Mouse (Mus musculus) embryonic fibroblast, embryonic 13.5 days (primary cell): ENCODE results near the gene Dnmbp. TPM values are rescaled to one million over a fixed set of nuclear protein-coding genes. Genes with fewer than 3 reads are reported as not detected.

Source experiments
- H3K27ac ChIP-seq: 2 replicates; pipeline ENCODE4 v1.5.1; 2012; ENCODE audit warnings: low read length, control low read depth, inconsistent platforms; ENCODE audit not compliant: insufficient read depth
- H3K4me1 ChIP-seq: 2 replicates; pipeline ENCODE4 v1.6.1; 2011; ENCODE audit warnings: low read length; ENCODE audit not compliant: control insufficient read depth, insufficient read depth
- H3K4me3 ChIP-seq: 2 replicates; pipeline ENCODE4 v1.5.1; 2011; ENCODE audit warnings: mild to moderate bottlenecking, control low read depth, low read length; ENCODE audit not compliant: insufficient read depth
- CTCF ChIP-seq: IDR thresholded peaks from 2 replicates; pipeline ENCODE4 v1.5.1; 2011; ENCODE audit warnings: mild to moderate bottlenecking, control low read depth, low read length, moderate library complexity, borderline replicate concordance; ENCODE audit not compliant: insufficient read depth
- POLR2A ChIP-seq: IDR thresholded peaks from 2 replicates; pipeline ENCODE4 v1.6.1; 2011; ENCODE audit warnings: low read depth, mild to moderate bottlenecking, control low read depth, low read length, moderate library complexity
- polyA plus RNA-seq: library from polyadenylated mRNA; stranded (reverse); fragments of >200 nt; gene quantifications from 2 replicates; pipeline ENCODE4 v1.2.4, GENCODE M21; 2011; ENCODE audit warnings: low read depth; ENCODE audit not compliant: missing spikeins, insufficient read length

Gene Dnmbp
- polyA plus RNA-seq, 1 experiment = 13.3 TPM

DNA sequence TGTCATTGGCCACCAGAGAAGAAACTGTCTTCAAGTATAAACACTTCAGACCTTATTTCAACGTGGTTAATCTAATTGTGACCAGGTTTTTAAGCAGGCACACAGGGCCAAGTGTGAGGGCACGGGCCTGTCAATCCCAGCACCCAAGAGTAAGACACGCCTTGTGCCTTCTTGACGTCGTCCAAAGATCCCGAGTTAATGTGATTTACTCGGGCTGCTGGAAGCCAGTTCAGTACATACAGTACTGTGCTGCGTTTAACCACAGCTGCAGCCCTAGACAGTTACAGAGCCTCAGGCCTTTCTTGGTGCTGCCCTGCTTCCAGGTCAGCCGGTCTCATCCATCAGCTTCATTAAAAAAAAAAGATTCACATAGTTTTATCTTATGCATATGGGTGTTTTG, 24.6 kb downstream of the Dnmbp start:
- H3K27ac ChIP-seq = no peak overlapping the region
- TF ChIP-seq CTCF (no peak), POLR2A (no peak)
- no peak overlapping the region for H3K4me3 ChIP-seq
- H3K4me1 ChIP-seq = peaks cover 20% of the 10 kb centered on the region; the same call in 1 of the 2 replicates

DNA sequence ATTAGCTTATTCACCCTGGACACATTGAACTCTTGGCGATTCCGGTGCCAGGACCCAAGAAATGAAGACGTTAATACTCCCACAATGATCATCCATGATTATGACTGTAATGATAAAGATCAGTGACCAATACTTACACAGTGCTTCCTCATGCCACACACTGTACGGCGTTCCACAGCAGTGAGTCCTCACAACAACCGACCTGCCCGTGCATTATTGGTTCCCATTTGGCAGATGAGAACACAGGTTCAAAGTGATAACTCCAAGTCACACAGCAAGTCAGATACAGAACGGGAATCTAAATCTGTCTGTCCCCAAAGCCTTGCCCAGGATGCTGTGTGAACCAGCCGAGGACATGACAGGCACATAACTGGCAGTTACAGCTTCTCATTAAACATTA, 25.0 kb downstream of the Dnmbp start:
- H3K4me3 ChIP-seq = no peak overlapping the region
- TF ChIP-seq POLR2A (no peak), CTCF (no peak)
- H3K4me1 ChIP-seq = peaks cover 20% of the 10 kb centered on the region; the same call in 1 of the 2 replicates
- H3K27ac ChIP-seq = no peak overlapping the region

DNA sequence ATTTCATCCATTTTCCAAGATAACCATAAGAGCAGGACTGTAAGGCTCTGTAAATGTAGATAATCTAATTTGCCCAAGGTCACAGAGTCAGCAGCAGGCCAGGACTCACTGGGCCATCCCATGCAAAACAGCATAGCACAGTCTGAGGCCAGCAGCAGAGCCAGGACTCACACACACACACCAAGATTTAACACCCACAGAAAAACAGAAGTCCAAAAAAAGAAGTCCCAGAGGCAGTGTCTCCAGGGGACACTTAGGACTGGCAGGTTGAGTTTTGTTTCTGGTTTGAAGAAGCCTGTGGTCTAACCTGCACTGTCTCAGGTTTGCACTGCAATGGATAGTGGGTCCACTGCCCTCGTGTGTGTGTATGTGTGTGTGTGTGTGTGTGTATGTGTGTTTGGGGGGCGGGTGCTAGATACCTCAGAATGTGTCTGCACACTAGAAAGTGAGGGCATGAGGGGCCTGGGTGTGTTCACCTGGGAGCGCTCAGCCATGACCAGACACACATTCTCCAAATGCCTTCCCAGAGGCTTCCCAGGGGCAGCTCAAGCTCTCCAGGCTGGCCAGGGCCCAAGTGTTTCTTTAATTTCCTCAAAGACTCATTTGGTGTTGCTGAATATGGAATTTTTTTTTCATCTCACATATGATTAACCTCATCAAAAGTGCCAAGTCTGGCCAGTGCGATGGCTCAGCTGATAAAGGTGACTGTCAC, 27.1 kb downstream of the Dnmbp start:
- TF ChIP-seq CTCF (no peak), POLR2A (no peak)

DNA sequence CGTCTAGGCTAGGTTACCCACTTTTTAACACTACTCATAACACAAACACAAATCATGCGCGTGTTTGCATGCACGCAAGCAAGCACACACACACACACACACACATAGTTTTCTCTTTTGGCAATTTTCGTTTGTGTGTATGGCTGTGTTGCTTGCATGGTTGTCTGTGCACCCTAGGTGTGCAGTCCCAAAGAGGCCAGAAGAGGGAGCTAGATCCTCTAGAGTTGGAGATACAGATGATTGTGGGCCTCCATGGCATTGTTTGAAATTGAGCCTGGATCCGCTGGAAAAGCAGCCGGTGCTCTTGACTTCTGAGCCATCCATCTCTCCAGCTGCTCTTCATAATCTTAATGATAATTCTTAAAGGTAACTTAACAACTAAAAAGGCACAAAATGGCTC, 33.5 kb downstream of the Dnmbp start:
- Histone ChIP-seq H3K4me3 (no peak overlapping the region), H3K27ac (no peak overlapping the region), H3K4me1 (no peaks in the 10 kb centered on the region)
- TF ChIP-seq CTCF = no peak
- no peak for TF ChIP-seq POLR2A

More for the DNA sequence above, 27.1 kb downstream of the Dnmbp start:
- Histone ChIP-seq H3K4me1 (peaks cover 20% of the 10 kb centered on the region; the same call in 1 of the 2 replicates), H3K27ac (no peak overlapping the region), H3K4me3 (no peak overlapping the region)

DNA sequence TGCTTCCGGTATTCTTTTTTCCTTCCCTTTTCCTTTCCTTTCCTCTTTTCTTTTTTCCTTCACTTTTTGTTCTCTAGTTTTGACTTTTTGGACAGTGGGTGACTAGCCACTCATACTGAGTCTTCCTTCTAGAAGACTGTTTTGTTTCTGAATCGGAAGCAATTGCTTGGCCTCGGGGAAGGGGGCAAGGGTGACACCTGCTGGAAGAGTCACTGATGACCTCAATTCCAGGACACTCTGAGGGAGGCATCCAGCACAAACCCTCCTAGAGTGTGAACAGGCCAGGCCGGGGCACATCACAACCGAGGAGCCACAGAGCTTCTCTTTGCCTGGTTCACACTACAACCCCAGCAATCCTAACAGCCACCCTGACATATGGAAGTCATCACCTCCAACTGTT, 34.0 kb downstream of the Dnmbp start:
- Histone ChIP-seq H3K27ac (no peak overlapping the region), H3K4me1 (no peaks in the 10 kb centered on the region), H3K4me3 (no peak overlapping the region)
- no peak for TF ChIP-seq POLR2A
- peak; percentile 60; the same call in 1 of the 2 replicates for TF ChIP-seq CTCF

DNA sequence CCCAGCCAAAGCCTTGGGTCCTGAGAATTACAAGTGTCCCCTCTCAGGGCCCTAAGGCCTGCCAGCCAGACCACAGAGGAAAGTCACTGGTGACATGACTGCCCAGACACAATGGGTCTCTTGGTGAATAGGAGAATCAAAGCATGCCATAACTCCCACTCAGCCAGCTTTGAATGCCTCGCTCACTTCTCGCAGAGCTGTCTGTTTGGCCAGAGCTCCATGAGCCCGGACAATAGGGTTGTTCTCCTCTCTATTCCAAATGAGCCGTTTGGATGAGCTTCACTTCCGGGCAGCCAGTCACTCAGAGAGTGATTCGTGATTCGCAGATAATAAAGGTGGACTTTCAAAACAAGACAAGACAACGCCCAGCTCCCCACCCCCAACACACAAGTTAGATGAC, 34.9 kb downstream of the Dnmbp start:
- Histone ChIP-seq H3K4me1 (no peaks in the 10 kb centered on the region), H3K27ac (no peak overlapping the region), H3K4me3 (no peak overlapping the region)
- TF ChIP-seq CTCF = no peak
- TF ChIP-seq POLR2A = no peak

DNA sequence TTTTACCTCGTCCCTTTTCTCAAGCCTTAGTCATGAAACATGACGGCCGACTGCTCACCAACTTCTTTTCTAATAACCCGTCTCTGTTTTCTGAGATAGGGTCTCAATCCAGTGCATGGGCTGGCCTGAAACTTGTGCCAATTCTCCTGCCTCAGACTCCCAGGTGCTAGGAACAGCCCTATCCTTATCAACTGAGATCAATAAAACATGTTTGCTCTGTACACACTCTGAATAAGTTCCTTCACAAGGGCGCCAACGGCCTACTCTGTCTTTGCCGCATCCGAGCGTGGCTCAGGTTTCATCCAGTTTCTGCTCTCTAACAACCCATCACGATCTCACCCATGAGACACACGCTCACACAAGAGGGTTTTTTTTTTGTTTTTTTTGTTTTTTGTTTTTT, 35.7 kb downstream of the Dnmbp start:
- H3K4me3 ChIP-seq = no peak overlapping the region
- TF ChIP-seq CTCF (no peak), POLR2A (no peak)
- no peaks in the 10 kb centered on the region for H3K4me1 ChIP-seq
- H3K27ac ChIP-seq = no peak overlapping the region

DNA sequence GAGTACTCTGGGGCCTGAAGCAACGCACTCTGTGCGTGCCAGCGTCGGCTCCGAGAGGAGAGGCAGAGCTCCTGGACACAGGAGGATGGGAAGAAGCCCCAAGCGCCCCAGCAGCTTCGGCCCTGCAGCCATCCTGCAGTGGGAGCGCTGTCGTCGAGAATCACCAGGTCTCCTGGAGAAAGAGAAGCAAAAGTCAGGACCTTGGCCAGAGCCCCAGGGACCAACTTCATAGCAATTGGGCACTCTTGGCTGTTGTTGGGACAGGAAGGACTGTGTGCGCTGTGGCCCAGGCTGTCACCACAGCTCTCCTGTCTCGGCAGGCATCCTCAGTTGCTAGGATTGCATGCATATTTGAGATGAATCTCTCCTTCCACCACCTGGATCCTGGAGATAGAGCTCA, 37.1 kb downstream of the Dnmbp start:
- Histone ChIP-seq H3K4me3 (no peak overlapping the region), H3K4me1 (peaks cover 5% of the 10 kb centered on the region; the same call in 1 of the 2 replicates), H3K27ac (no peak overlapping the region)
- no peak for TF ChIP-seq CTCF
- no peak for TF ChIP-seq POLR2A

DNA sequence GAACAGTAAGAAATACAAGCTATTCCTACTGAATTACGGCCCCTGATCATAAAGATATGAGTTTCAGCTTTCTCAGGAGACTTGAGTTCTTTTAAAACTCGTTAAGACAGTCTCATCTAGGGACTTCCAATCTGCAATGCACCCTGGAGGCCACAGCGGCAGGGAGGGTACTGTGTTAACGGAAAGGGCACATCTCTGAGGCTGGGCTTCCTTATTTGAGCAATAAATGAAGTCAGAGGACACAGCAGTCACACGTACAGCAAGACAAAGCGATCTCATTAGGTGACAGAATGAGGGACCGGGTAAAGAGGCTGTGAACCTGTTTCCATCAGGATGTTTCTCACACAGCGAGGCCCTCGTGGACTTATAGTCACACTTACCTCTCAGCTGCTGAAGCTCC, 39.3 kb downstream of the Dnmbp start:
- TF ChIP-seq POLR2A (no peak), CTCF (no peak)
- no peak overlapping the region for H3K27ac ChIP-seq
- H3K4me1 ChIP-seq = peaks cover 5% of the 10 kb centered on the region; the same call in 1 of the 2 replicates
- H3K4me3 ChIP-seq = no peak overlapping the region

DNA sequence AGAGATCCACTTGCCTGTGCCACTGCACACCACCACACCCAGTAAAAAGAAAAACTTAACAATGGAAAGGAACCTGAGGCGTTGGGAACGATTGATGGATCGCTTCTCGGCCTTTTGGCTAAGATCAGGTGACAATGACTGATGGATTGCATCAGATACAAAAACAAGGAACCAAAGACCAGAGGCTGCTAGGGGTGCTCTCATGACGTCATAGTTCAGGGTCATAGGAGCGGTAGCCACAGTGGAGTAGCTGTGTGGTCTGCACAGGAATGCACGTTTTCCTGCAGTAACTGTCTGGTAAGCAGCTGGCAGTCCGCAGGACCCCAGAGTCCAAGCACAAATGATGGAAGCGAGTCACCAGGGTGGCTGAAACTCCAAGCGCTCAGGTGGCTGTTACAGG, 41.4 kb downstream of the Dnmbp start:
- TF ChIP-seq POLR2A (no peak), CTCF (no peak)
- no peak overlapping the region for H3K4me3 ChIP-seq
- peaks cover 5% of the 10 kb centered on the region; the same call in 1 of the 2 replicates for H3K4me1 ChIP-seq
- H3K27ac ChIP-seq = no peak overlapping the region

DNA sequence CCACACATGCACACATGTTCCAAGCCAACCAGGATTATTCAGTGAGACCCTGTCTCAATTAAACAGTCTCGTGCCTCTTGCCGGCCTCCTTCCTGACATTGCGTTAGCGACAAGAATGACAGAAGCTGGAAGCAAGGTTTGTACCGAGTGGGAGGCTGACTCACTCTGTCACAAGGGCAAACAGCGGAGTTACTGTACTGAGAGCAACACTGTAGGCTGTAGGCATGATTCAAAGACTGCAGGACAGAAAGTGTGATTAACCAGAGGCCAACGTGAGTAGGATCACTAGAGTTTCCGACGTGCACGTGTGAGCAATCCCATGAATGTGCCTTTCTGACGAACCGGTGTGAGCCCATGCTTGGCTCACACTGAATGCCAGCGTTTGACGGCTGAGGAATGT, 43.5 kb downstream of the Dnmbp start:
- H3K4me1 ChIP-seq = peaks cover 5% of the 10 kb centered on the region; the same call in 1 of the 2 replicates
- TF ChIP-seq POLR2A (no peak), CTCF (no peak)
- H3K27ac ChIP-seq = no peak overlapping the region
- H3K4me3 ChIP-seq = no peak overlapping the region
